Mouse (Mus musculus): ENCODE measurements around the gene Brd4.

Gene Brd4

DNA sequence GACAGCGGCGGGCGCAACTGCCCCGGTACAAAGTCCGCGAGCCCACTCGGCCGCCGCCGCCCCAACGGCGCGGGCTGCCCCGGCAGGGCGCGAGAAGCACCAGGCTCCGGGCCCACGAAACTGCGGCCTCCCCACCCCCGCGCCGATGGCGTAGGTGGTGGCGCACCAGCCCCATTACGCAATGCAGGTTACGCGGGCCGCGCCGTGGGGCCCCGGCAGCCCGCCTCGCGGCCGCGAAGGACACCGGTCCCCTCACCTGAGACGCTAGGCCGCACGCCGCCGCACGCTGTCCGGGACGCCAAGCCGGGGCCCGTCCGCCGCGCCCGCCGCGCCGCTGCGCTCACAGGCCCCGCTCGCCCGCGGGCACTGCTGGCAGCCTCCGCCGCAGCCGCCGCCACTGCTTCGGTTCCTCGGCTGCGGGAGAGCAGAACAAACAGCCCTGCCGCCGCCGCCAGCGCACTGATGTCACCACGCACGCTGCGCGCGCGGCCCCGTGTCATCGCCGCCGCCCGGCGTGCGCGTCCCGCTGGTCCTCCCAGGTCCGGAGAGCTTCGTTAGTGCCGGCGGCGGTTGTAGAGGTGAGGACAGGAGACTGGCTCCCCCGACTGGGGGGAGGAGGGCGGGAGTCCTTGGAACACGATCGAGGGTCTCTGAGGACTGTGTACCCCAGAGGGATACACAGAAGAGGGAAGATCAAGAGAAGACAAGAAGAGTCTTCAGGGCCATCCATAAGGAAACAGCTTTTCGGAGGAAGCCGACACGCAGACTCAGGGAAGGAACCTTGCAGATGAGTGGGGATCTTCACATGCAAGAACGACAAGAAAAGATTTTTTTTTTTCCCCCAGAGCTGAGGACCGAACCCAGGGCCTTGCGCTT, at the start of gene Brd4:
TSS of gene Brd4 (minus strand) at position 461 of the 876 bp plus-strand sequence.
- peak; percentile 85 to 90 for DNase-seq (ENCODE audit: low spot score in 2 of 2)

DNA sequence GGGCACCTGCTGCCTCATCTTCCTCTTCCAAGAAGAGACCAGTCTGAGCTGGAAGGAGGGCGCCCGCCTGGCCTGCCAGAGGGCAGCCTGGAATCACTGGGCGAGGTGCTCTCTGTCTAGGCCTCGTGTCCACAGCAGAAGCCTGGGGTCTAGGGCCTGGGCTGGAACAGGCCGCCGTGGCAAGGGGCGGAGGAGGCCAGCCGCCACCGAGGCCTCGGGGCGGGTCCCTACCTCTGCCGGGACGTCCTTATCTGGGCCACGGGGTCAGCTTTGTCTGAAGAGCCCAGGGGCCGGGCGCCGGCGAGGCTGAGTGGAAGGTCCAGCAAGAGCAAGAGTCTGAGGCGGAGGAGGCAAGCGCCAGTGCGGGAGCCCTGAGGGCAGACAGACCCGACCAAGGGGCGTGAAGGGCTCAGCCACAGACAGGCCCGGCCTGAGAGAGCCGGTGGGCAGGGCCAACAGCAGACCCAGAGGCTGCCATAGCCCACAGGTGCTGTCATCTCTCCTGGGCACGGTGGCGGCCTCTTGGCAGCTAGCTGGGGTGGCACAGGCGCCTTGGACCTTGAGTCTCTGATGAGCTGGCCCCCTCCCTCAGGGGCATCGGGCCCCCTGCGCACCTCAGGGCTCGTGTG, 49.3 kb upstream of the Brd4 start:
- DNase-seq (ENCODE audit: low spot score in 2 of 2): no peak

DNA sequence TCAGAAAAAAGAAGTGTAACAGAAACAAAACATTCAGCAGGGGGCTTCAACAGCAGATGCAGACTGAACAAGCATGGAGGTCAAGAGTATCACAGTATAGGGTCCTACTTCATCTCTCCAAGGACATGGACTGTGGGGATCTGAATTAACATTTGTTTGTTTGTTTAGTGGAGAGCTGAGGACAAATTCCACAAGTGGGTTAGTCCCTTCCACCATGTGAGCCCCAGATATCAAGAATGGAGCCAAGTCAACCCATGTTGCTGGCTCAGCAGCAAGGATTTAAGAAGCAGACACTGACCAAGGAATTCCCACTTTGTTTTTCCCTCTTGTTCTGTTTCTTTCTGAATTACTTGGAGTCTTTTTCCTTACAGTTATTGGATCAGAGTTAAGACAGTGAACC, 43.0 kb upstream of the Brd4 start:
- no peak for DNase-seq (ENCODE audit: low spot score in 2 of 2)

DNA sequence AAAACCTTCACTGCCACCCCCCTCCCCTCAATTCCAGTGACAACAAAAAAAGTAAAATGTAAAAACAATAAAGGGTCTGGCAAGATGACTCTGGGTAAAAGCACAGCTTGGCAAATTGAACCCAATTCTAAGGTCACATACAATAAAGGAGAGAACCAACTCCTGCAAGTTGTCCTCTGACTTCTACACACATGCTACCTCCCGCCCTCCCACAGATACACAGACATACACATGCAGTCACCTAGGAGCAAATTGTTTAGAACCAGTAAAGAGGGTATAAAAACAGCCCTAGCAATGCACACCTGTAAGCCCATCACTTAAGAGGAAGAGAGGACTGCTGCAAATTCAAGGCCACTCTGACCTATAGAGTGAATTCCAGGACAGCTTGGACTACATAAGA, 38.3 kb upstream of the Brd4 start:
- DNase-seq (ENCODE audit: low spot score in 2 of 2): no peak

DNA sequence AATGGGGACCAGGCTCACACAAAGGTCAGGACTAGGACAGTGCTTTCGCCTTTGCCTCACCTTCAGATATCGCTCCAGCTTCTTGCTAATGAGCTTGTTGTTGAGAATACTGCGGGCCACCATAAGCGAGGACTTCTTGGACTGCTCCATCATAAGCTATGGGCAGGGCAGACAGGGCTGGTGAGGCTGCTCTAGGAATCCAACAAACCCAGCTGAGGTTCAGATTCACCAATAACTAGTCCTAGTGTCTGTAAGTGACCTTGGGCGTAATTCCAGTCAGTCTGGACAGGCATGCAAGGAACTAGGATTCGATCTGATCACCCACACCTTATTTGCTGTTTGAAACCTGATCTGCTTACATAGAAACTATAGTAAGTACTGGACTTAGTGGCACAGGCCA, 37.3 kb upstream of the Brd4 start:
- DNase-seq (ENCODE audit: low spot score in 2 of 2): no peak

DNA sequence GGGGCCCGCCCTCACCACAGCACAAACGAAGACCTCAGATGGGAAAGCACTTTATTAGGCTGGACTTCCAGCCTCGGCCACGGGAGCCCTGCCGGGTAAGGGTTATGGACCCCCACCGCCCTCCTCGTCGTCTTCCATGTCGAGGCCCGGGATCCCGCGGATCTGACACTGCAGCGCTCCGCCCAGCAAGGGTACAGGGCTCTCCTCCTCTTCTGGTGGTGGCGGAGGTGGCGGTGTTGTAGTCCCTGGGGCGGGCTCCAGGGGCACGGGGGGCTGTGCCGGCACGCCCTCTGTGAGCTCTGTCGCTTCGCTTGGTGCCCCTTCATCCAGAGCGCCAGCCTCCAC, 36.8 kb upstream of the Brd4 start:
- DNase-seq (ENCODE audit: low spot score in 2 of 2): no peak

DNA sequence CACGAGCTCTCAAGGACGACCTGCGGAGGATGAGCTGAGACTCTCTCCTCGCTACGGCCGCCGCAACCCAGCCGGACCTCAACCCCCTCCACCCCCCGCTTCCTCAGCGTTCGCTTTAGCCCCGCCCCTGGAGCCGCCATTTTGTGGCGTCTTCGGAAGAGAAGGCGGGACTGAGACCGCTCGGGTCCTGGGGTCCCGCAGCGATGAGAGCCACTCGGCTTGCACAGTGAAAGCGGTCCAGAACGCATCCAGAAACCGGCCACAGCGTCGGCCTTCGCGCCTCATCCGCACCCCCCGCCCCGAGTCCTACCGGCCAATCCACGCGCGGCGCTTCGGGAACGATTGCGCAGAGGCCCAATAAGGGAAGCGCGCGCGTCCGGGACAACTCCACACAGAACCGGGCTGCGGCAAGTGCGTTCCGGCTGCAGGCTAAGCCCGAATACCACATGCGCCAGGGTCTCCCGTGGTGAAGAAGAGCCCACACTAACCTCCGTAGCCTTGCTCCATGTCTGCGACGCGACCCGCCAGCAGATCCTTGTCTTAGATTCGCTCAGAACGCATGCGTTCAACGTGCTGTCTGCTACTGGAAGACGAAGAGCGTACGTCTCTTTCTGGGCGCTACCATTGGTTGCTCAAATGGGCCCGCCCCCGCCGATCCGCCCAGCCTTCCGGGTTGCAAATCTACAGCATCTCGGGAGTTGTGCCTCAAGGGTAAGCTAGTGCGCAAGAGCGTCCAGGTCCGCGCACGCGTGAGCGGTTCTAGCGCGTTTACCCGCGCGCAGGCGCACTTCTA, 36.3 kb upstream of the Brd4 start, which contains the start of gene Akap8:
TSS of gene Akap8 (minus strand) at position 642 of the 793 bp plus-strand sequence.
- DNase-seq (ENCODE audit: low spot score in 2 of 2): peak; percentile 100

DNA sequence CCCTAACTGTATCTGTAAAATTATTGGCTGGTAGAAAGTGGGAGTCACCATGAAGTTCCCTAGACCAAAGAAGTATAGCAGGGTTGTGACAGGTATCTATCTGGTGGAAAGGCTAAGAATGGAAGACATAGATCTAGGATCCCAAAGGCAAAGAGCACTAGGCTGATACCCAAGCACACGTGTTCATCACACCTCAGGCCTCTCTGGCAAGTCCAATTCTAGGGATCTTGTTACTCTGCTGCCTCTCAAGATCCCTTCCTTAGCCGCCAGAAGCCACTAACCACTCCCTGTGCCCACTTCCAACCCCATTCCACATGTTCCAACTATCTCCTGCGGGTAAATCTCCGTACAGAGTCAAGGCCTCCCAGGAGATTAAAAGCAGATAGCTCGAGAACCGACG, 35.4 kb upstream of the Brd4 start:
- no peak for DNase-seq (ENCODE audit: low spot score in 2 of 2)

DNA sequence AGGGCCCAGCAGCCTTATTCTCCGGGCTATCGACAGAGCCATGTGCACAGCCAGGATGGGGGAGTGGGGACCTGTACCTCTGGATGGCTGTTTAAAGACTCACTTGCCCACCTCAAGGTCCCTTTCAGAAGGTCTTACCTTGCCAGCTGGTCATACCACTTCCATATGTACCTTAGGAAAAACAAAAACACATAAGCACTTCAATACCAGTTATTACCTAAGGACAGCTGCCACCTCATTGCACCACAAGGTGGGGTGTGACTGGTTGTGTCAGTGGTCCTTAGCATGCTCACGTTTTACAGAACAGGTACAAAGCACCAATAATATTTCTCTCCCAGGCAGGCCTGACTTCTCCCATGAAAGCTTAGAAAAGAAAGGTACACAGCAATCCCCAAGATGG, 33.2 kb upstream of the Brd4 start:
- DNase-seq (ENCODE audit: low spot score in 2 of 2): no peak

DNA sequence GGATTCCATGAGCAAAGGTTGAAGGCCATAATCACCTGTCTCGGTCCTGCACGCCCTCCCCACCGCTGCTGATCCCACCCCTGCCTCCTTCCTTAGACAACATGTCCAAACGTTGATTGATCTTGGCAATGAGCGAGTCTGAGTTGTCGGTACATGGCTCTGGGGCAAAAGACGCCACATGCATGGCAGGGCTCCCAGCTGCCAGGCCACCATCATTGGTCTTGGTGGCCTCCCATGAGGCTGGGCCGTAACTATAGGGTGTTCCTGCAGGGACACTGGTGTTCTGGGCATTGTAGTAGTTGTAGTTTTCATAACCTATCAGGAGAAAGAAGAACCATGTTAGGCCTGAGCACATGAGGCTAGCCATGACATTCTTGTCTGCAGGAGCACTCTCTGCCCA, 32.5 kb upstream of the Brd4 start:
- DNase-seq (ENCODE audit: low spot score in 2 of 2): no peak

DNA sequence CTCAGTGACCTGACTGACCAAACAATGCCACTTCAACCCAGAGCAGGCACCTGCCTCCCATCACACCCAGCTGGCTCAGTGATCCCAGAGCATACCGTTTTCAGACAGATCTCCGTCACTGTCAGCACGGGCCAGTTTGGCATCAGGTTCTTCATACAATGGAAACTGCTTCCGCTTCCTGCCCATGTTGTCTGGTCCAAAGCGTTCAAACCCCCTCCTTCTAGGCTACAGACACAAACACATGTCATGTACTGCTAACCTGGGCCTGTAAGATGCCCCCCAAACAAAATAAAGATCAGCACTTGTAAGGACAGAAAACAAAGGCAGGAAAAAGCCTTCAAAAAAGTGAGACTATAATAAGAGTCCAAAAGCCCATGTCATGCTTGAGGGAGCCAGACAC, 31.0 kb upstream of the Brd4 start:
- no peak for DNase-seq (ENCODE audit: low spot score in 2 of 2)

DNA sequence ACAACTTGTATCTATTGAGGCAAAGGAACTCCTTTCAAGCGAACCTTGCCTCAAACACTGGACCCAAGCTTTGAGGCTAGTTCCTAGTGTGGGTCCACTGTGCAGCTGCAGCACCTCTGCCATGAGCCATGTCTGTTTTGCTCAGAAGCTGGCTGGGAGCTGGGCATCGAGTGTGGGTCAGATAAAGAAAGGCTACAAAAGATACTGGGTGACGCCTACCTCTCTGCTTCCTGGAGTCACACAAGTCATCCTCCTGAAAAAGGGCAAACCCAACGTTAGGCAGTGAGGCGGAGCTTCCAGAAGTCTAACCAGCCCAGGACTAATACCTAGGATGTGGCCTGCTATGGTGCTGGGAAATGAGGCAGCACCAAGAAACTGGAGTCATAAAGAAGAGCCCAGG, 29.4 kb upstream of the Brd4 start:
- no peak for DNase-seq (ENCODE audit: low spot score in 2 of 2)

DNA sequence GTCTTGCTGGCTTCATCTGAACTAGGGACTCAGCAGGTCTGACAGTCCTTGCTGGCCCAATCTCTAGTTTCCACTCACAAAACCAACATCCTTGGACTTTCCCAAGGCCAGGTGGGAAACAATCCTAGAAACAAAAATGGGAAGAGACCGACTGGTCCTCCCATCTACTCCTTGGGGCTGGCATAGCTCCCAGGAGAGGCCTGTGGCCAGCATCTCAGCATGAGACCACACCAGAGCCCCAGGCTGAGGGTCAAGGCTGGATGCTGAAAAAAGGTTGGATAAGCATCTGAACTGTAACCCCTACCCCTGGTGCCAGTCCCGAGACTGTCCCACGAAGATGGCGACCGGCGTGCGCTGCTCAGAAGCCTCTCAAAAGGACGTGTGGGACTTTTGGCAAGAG, 28.3 kb upstream of the Brd4 start:
- no peak for DNase-seq (ENCODE audit: low spot score in 2 of 2)

DNA sequence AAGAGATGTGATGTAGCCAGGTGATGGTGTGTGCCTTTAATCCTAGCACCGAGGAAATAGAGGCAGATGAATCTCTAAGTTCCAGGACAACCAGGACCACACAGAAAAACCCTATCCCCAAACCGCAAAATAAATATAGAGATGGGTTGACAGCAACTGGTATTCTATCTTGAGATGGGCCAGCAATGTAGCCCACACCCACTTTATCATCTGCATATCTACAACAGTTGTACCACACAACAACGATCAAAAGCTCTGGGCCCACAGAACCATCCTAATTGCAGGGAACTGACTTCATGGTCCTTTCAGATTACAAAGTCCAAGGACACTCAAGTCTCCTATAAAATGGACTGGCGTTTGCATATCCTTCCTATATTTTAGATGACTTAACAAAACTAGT, 23.4 kb upstream of the Brd4 start:
- DNase-seq (ENCODE audit: low spot score in 2 of 2): no peak

DNA sequence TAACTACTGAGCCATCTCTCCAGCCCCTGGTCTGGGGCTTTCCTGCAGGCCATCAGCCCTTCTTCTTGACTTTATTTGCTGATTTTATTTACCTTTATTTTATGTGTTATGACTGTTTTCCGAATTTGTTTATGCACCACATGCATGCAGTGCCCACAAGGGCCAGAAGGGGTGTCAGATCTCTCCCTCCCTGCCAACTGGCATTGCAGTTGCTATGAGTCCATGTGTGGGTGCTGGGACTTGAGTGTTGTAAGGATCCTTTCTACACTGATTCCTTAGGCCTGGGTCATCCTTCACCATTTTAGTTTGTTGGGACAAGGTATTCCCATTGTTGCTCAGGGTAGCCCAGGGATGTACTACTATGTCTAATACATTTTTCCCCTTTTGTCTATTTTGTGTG, 13.6 kb upstream of the Brd4 start:
- DNase-seq (ENCODE audit: low spot score in 2 of 2): no peak

DNA sequence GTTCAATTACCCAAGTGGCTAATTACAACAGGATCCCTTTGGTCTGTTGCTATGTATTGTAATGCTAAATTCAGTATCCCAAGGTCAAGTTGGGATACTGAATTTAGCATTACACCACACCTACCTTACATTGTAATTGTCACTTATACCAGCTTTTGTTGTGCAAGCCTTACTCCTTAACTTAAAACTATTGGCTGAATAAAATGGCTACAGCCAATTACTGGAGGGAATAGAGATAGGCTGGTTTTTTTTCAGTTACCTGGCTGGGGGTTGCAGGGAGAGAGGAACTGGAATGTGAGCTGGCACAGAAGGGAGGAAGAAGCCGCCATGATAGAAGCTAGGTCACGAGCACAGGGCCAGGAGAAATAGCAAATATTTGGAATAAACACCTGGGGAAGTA, 11.4 kb upstream of the Brd4 start:
- DNase-seq (ENCODE audit: low spot score in 2 of 2): no peak

DNA sequence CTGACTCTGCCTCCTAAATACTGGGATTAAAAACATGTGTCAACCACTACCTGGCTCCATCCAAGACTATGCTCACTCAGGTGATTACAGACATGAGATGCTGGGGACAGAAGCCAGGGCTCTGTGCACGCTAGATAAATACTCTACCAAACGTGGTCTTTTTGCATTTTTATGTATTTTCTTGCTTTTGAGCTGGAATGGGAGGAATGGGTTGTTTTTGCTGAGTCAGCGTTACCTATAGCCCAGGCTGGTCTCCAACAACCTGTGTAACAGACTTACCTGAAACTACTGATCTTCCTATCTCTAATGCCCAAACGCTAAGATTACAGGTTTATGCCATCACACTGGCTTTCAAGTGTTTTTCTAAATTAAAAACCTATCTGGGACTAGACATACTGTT, 10.6 kb upstream of the Brd4 start:
- DNase-seq (ENCODE audit: low spot score in 2 of 2): no peak

DNA sequence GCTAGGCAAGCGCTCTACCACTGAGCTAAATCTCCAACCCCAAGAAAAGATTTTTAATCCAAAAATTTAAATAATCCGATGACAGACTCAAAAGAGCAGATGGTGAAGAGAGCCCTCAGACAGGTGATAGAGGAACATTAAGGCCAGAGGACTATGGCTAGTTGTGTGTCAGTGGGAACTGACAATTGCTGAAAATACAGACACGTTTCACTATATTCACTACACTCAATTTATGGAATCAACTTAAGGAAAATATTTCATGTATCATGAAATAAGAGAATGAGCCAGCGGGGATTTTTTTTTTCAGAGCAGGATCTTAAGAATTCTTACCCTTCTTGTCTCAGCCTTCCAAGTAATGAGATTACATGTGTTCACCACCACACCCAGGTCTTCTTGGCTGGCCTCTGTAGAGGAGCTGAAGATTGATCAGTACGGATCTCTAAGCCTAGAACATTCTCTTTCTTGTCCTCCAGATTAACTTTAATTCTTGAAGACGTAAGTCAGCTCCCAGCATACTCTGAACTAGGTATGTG, 682 bp upstream of the Brd4 start:
- no peak for DNase-seq (ENCODE audit: low spot score in 2 of 2)

DNA sequence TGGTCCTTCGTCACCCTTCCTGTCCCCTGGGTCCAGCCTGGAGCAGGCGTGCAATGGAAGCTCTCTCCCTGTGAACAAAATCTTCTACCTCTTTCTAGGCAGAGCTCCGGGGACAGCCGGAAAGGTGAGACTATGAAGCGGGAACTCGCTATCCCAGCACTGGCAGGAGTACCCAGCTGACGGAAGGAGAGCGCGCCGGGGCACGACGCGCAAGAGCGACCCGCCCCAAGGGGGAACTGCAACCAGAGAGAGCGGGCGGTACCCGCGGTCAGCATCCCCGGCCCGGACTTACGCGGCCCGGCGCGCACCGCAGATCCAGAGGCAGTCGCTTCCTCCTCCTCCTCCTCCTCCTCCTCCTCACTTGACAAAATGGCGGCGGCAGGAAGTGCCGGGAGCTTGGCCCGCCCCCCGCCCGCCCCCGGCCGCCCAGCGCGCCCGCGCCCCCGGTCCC, 726 bp downstream of the Brd4 start:
- DNase-seq (ENCODE audit: low spot score in 2 of 2): peak in 1 of 2 experiments; percentile 33

DNA sequence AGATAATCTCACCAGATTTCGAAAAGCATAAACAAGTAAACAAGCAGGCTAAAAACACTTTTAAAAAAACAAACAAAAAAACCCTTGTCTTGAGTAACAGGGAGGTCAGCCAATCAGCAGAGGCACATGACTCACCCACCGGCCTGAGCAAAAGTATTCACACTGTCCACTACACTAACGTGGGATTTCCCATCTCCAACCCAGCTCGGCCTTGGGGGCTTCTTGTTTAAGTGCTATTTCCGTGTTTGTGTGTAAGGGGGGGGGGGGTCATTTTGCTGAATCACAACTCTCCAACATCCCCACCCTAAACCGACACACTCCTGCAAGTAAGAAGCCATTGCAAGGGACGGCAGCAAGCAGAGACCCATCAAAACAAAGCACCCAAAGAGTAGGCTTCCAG, 1.2 kb downstream of the Brd4 start:
- DNase-seq (ENCODE audit: low spot score in 2 of 2): no peak

DNA sequence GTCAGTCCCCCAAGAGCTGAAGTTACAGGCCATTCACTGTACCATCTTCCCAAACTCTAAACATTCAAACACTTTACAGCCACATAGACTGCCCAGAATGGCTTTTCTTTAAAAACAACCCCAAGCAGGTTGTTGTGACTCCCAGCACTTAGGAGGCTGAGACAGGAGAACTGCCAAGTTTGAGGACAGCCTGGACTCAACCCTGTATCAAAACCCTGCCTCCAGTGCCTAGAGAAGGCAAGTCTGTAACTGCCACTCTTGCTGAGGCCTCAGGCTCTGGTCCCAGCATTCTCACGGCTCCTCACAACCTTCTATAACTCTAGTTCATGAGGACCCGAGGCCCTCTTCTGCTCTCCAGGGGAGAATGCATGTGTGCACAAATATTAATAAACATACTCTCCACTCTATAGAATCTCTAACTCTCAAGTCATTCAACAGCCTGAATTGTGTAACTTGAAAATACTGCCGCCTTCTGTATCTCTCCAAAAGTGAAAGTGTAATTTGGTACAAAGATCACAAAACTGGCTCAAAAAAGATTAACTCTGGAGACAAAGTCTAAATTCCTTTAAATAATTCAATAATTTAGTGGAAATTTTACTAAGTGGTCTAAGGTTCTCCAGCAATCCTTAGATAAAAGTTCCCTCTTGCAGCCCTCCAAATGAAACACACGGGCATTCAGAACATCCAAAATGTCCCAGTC, 2.8 kb downstream of the Brd4 start:
- DNase-seq (ENCODE audit: low spot score in 2 of 2): no peak

DNA sequence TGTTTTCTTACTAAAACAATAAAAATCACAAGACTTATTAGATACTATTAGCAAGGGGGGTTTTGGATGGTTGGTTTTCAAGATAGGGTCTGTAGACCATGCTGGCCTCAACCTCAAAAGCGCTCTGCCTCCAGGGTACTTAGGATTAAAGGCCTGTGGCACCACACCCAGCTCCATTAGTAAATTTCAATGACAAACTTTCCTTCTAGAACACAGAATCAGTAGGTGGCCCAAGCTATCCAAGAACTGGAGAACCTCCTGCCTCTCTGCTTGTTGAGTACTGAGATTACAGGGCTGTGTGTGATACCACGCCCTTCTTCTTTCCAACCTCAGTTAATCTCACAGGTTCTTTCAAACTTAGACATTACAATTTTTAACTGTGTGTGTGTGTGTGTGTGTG, 3.4 kb downstream of the Brd4 start:
- no peak for DNase-seq (ENCODE audit: low spot score in 2 of 2)
